Mouse (Mus musculus): ENCODE measurements at regions not wholly inside any gene's neighbourhood (a gene's known extent, or its start where the extent isn't known, plus 50 kb on each side); places are given as distances from the start of the nearest gene placed in this dataset.
A peak's percentile ranks its signal among the peaks of the same experiment; 100 is the strongest.

- no peak for ATAC-seq (replicated peaks in 1 of 2; ENCODE audit: insufficient read depth in 1 of 2, low FRiP score in 2 of 2, low TSS enrichment in 1 of 2, low read depth in 1 of 2, poor library complexity in 2 of 2, severe bottlenecking in 2 of 2)
Observed at GRCm38 (mm10) chr6:47354515-47354914, 98.7 kb upstream of the Cul1 start.

- no peak for ATAC-seq (replicated peaks in 1 of 2; ENCODE audit: insufficient read depth in 1 of 2, low FRiP score in 2 of 2, low TSS enrichment in 1 of 2, low read depth in 1 of 2, poor library complexity in 2 of 2, severe bottlenecking in 2 of 2)
Observed at GRCm38 (mm10) chr6:47355500-47355899, 97.7 kb upstream of the Cul1 start.

- no peak for ATAC-seq (replicated peaks in 1 of 2; ENCODE audit: insufficient read depth in 1 of 2, low FRiP score in 2 of 2, low TSS enrichment in 1 of 2, low read depth in 1 of 2, poor library complexity in 2 of 2, severe bottlenecking in 2 of 2)
Observed at GRCm38 (mm10) chr6:47356500-47356899, 96.7 kb upstream of the Cul1 start.

- ATAC-seq (replicated peaks in 1 of 2; ENCODE audit: insufficient read depth in 1 of 2, low FRiP score in 2 of 2, low TSS enrichment in 1 of 2, low read depth in 1 of 2, poor library complexity in 2 of 2, severe bottlenecking in 2 of 2): 0 out of 4 replicates have a peak, but pooled peaks of 1 of the 2 experiments have one; percentile 29
Observed at GRCm38 (mm10) chr6:47358686-47359085, 94.5 kb upstream of the Cul1 start.

GRCm38 (mm10) chr6:47364002-47364401, 89.2 kb upstream of the Cul1 start:
- ATAC-seq (replicated peaks in 1 of 2; ENCODE audit: insufficient read depth in 1 of 2, low FRiP score in 2 of 2, low TSS enrichment in 1 of 2, low read depth in 1 of 2, poor library complexity in 2 of 2, severe bottlenecking in 2 of 2): no peak

- no peak for ATAC-seq (replicated peaks in 1 of 2; ENCODE audit: insufficient read depth in 1 of 2, low FRiP score in 2 of 2, low TSS enrichment in 1 of 2, low read depth in 1 of 2, poor library complexity in 2 of 2, severe bottlenecking in 2 of 2)
Observed at GRCm38 (mm10) chr6:47364556-47364955, 88.6 kb upstream of the Cul1 start.

- ATAC-seq (replicated peaks in 1 of 2; ENCODE audit: insufficient read depth in 1 of 2, low FRiP score in 2 of 2, low TSS enrichment in 1 of 2, low read depth in 1 of 2, poor library complexity in 2 of 2, severe bottlenecking in 2 of 2): no peak
Observed at GRCm38 (mm10) chr6:47365651-47366645, 87.2 kb upstream of the Cul1 start.

GRCm38 (mm10) chr6:47367461-47367860, 85.7 kb upstream of the Cul1 start:
- no peak for ATAC-seq (replicated peaks in 1 of 2; ENCODE audit: insufficient read depth in 1 of 2, low FRiP score in 2 of 2, low TSS enrichment in 1 of 2, low read depth in 1 of 2, poor library complexity in 2 of 2, severe bottlenecking in 2 of 2)

GRCm38 (mm10) chr6:47375705-47376104, 77.5 kb upstream of the Cul1 start:
- no peak for ATAC-seq (replicated peaks in 1 of 2; ENCODE audit: insufficient read depth in 1 of 2, low FRiP score in 2 of 2, low TSS enrichment in 1 of 2, low read depth in 1 of 2, poor library complexity in 2 of 2, severe bottlenecking in 2 of 2)

- no peak for ATAC-seq (replicated peaks in 1 of 2; ENCODE audit: insufficient read depth in 1 of 2, low FRiP score in 2 of 2, low TSS enrichment in 1 of 2, low read depth in 1 of 2, poor library complexity in 2 of 2, severe bottlenecking in 2 of 2)
Observed at GRCm38 (mm10) chr6:47381451-47381850, 71.7 kb upstream of the Cul1 start.

GRCm38 (mm10) chr6:47386550-47386949, 66.6 kb upstream of the Cul1 start:
- ATAC-seq (replicated peaks in 1 of 2; ENCODE audit: insufficient read depth in 1 of 2, low FRiP score in 2 of 2, low TSS enrichment in 1 of 2, low read depth in 1 of 2, poor library complexity in 2 of 2, severe bottlenecking in 2 of 2): no peak

GRCm38 (mm10) chr6:47389908-47390307, 63.3 kb upstream of the Cul1 start:
- no peak for ATAC-seq (replicated peaks in 1 of 2; ENCODE audit: insufficient read depth in 1 of 2, low FRiP score in 2 of 2, low TSS enrichment in 1 of 2, low read depth in 1 of 2, poor library complexity in 2 of 2, severe bottlenecking in 2 of 2)

- peak; percentile 49 to 77; a peak in 3 of 4 replicates for ATAC-seq (replicated peaks in 1 of 2; ENCODE audit: insufficient read depth in 1 of 2, low FRiP score in 2 of 2, low TSS enrichment in 1 of 2, low read depth in 1 of 2, poor library complexity in 2 of 2, severe bottlenecking in 2 of 2)
Observed at GRCm38 (mm10) chr6:47390436-47391002, 62.7 kb upstream of the Cul1 start.

- ATAC-seq (replicated peaks in 1 of 2; ENCODE audit: insufficient read depth in 1 of 2, low FRiP score in 2 of 2, low TSS enrichment in 1 of 2, low read depth in 1 of 2, poor library complexity in 2 of 2, severe bottlenecking in 2 of 2): 0 out of 4 replicates have a peak, but pooled peaks of 1 of the 2 experiments have one; percentile 32
Observed at GRCm38 (mm10) chr6:47391014-47391802, 62.0 kb upstream of the Cul1 start.

GRCm38 (mm10) chr6:47395465-47396337, 57.5 kb upstream of the Cul1 start:
- peak; percentile 59 to 66; a peak in 1 of 4 replicates for ATAC-seq (replicated peaks in 1 of 2; ENCODE audit: insufficient read depth in 1 of 2, low FRiP score in 2 of 2, low TSS enrichment in 1 of 2, low read depth in 1 of 2, poor library complexity in 2 of 2, severe bottlenecking in 2 of 2)
